Mouse (Mus musculus) spleen, postnatal 0 days (tissue): ENCODE measurements around the gene Atrx. TPM values are rescaled to one million over a fixed set of nuclear protein-coding genes. Genes with fewer than 3 reads are reported as not detected.

ENCODE experiments used
- polyA plus RNA-seq: library from polyadenylated mRNA; unstranded; fragments of >200 nt; fragmentation: Nextera tagmentation; extraction: Ambion mirVana; gene quantifications from 2 replicates; pipeline ENCODE4 v1.2.1, GENCODE M21; 2015

The Atrx gene
- 76.4 and 92.5 TPM in 2 replicates for polyA plus RNA-seq

DNA sequence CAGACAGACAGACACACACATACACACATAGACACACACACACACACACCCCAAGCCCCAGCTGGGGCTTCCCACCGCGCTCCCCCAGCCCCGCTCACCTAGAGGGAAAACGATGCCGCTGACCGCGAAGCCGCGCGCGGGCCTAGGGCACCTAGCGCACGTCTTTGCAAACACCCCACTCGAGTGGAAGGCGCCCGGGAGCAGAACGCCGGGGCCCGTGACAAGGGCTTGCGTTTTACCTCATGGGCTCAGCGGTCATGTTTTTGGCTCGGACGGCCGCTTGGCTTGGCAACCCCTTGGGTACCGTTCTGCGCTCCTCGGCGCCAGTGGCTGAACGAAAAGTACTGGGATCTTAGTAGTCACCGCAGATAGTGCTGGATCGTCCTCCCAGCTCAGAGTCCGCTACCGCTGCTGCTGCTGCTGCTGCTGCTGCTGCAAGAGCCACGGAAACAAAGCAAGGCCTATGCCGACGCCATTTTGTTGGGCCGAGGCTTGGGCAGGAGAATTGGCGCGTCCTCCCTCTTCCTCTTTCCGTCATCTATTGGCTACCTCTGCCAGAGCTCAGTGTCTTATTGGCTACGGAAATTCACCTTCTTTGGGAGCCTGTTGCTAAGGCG is at the start of gene Atrx:
Atrx (minus strand) TSS at position 543 of the 617 bp plus-strand sequence.

DNA sequence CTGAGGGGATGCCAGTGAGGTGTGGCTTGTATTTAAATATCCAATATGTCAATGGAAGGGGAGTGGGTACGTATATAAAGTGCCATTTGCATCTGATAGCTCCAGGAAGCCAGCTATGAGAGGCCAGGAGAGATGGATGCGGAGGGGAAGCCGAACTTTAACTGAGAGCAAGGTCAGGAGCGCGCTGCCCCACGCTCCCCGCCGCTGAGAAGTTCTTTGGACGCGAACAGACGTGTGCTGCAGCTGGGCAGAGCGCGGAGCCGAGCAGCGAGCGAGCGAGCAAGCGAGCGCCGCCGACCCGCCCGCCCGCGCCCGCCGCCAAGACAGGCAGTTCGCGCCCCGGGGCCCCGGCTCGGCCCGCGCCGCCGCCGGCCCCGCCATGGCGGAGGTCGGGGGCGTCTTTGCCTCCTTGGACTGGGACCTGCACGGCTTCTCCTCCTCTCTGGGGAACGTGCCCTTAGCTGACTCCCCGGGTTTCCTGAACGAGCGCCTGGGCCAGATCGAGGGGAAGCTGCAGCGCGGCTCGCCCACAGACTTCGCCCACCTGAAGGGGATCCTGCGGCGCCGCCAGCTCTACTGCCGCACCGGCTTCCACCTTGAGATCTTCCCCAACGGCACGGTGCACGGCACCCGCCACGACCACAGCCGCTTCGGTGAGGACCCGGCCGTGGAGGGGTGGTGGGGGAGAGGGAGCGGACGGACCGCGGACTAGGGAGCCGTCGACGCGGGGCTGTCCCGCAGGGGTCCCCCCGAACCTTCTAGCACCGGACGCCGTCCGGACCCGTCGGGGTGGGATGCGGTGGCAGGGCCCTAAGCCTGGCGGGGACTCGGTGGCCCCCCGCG is 164.8 kb downstream of the Atrx start, which contains the start of gene Fgf16:
Fgf16 (plus strand) TSS at position 118 of the 843 bp plus-strand sequence.

Other genes with a start within 250 kb of the Atrx start
- 0.12 TPM in 2 replicates for gene Fgf16, start 165.1 kb downstream of the Atrx start, polyA plus RNA-seq
- gene Magt1, start 82.5 kb upstream of the Atrx start, polyA plus RNA-seq, result 22.6 and 26.5 TPM in 2 replicates
- gene Cox7b, start 86.3 kb upstream of the Atrx start, polyA plus RNA-seq, result 308 and 316 TPM in 2 replicates
- gene Atp7a, start 97.9 kb upstream of the Atrx start, polyA plus RNA-seq, result 4.7 and 6.3 TPM in 2 replicates
- gene Tlr13, start 213.8 kb upstream of the Atrx start, polyA plus RNA-seq, result 3.2 and 4.4 TPM in 2 replicates